Mouse (Mus musculus) megakaryocyte, embryonic 14.5 days (primary cell): Measurements from ENCODE around the gene C1qtnf4.

Source experiments
- FLI1 ChIP-seq: IDR thresholded peaks from 2 replicates; pipeline ENCODE4 v1.6.1; 2012; ENCODE audit warnings: low read length, inconsistent platforms, mixed read lengths
- GATA1 ChIP-seq: IDR thresholded peaks from 3 replicates; pipeline ENCODE4 v1.6.1; 2012; ENCODE audit warnings: mixed read lengths, low read length, inconsistent platforms, borderline replicate concordance

- TF ChIP-seq GATA1 (no peak), FLI1 (no peak)
These were observed 38.0 kb upstream of the C1qtnf4 start for GRCm38 (mm10) chr2:90847681-90848050.
